Mouse (Mus musculus) forebrain, embryonic 10.5 days (tissue): ENCODE measurements around the gene Acvrl1. TPM values are rescaled to one million over a fixed set of nuclear protein-coding genes. Genes with fewer than 3 reads are reported as not detected.

ENCODE experiments used
- DNase-seq: peaks from one replicate; pipeline ENCODE4 v3.0.0-alpha.2; 2017; ENCODE audit warnings: low spot score; ENCODE audit errors: extremely low spot score
- H3K27ac ChIP-seq: fragments of 300-500 bp; sonication (generic); 2 replicates; pipeline ENCODE4 v1.5.1; 2016; ENCODE audit warnings: mild to moderate bottlenecking
- H3K27me3 ChIP-seq: fragments of 300-500 bp; sonication (generic); 2 replicates; pipeline ENCODE4 v1.6.1; 2016; ENCODE audit warnings: mild to moderate bottlenecking; ENCODE audit not compliant: poor library complexity, severe bottlenecking
- H3K36me3 ChIP-seq: fragments of 300-500 bp; sonication (generic); replicated peaks from 2 replicates; pipeline ENCODE4 v1.6.1; 2016; ENCODE audit warnings: mild to moderate bottlenecking, moderate library complexity
- H3K4me1 ChIP-seq: fragments of 300-500 bp; sonication (generic); 2 replicates; pipeline ENCODE4 v1.6.1; 2016
- H3K4me3 ChIP-seq: fragments of 300-500 bp; sonication (generic); 2 replicates; pipeline ENCODE4 v1.5.1; 2016; ENCODE audit warnings: mild to moderate bottlenecking, moderate library complexity
- H3K9me3 ChIP-seq: fragments of 300-500 bp; sonication (generic); 2 replicates; pipeline ENCODE4 v1.6.1; 2016; ENCODE audit warnings: mild to moderate bottlenecking, moderate library complexity
- WGBS: fragments of 180-500 bp; shearing (Covaris S2); methylation state at CpG from one replicate; pipeline ENCODE4 v1.1.7; 2016; 5-methylcytosine and 5-hydroxymethylcytosine counted together
- polyA plus RNA-seq: library from polyadenylated mRNA; unstranded; fragments of >200 nt; fragmentation: Nextera tagmentation; extraction: Ambion mirVana; gene quantifications from 2 replicates; pipeline ENCODE4 v1.2.1, GENCODE M21; 2016

Gene Acvrl1
- polyA plus RNA-seq, 1 experiment from 2014 or later: 8.0 TPM

DNA sequence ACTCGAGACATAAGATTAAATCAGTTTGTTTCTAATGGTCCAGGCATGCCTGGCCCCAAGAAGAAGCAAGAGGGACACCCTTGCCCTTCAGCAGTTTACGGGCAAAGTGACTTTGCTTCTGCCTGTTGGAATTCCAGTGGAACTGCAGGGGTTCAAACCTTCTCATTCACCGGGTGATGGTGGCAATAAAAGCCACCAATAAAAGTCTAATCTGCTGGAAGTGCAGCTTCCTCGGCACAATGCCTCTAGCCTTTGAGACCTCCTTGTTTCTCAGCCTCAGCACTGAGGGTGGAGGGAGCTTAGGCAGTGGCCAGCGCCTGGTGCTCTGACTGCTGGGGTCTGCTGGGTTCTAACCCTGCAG is 52.8 kb downstream of the Acvrl1 start:
- H3K27me3 ChIP-seq: no peaks in the 10 kb centered on the region
- peaks cover 32% of the 10 kb centered on the region for H3K36me3 ChIP-seq
- H3K9me3 ChIP-seq: no peaks in the 10 kb centered on the region; the same call in 1 of the 2 replicates
- no peak overlapping the region for H3K4me3 ChIP-seq
- H3K27ac ChIP-seq: peak overlapping the region; percentile 72
- no peak for DNase-seq
- WGBS: 16% methylated on average over 5 of the region's 5 CpGs
- peaks cover 59% of the 10 kb centered on the region for H3K4me1 ChIP-seq

DNA sequence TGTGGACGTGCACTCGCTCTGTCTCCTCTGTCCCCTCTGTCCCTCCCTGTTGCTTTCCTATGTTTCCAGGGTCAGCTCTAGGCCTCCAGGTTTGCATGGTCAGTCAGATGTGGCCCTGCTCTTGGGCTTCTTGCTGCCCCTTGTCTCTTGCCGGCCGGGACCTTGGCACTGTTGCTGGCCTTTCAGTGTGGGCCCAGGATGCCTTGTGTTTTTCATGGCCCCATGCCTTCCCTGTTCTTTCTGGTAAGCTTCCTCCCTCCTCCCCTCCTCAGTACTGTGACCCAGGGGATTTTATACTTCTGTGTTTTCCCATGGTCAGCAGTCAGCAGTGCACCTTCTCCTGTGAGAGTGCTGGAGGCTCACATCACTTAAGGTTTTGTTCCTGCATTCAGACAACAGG is 53.2 kb downstream of the Acvrl1 start:
- Histone ChIP-seq H3K9me3 (no peaks in the 10 kb centered on the region; the same call in 1 of the 2 replicates), H3K36me3 (peaks cover 36% of the 10 kb centered on the region), H3K4me3 (no peak overlapping the region), H3K27me3 (no peaks in the 10 kb centered on the region), H3K4me1 (peaks cover 55% of the 10 kb centered on the region), H3K27ac (peak overlapping the region; percentile 72)
- DNase-seq: no peak
- WGBS: 17% methylated on average over 4 of the region's 4 CpGs

DNA sequence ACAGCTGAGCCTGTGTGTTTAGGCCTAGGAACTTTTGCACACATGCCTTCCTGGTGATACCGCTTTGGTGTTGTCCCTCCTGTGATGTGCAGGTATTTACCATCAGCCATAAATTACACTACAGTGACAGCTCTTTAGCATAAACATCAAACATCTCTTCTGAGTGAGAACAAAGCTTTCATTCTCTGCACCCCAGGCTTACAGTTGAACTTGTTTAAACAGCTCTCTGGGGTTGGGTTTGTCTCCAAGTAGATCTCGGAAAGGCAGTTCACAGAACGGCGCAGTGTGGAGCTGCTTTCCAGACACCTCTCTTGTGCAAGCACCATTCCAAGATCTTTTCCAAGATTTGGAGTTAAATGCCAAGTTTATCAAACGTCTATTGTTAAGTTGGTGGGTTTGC is 54.4 kb downstream of the Acvrl1 start:
- no peaks in the 10 kb centered on the region; the same call in 1 of the 2 replicates for H3K9me3 ChIP-seq
- peaks cover 36% of the 10 kb centered on the region for H3K36me3 ChIP-seq
- WGBS: 87% methylated on average over 5 of the region's 5 CpGs
- no peaks in the 10 kb centered on the region for H3K27me3 ChIP-seq
- no peak overlapping the region for H3K27ac ChIP-seq
- H3K4me1 ChIP-seq: peaks cover 44% of the 10 kb centered on the region
- no peak for DNase-seq
- no peak overlapping the region for H3K4me3 ChIP-seq

DNA sequence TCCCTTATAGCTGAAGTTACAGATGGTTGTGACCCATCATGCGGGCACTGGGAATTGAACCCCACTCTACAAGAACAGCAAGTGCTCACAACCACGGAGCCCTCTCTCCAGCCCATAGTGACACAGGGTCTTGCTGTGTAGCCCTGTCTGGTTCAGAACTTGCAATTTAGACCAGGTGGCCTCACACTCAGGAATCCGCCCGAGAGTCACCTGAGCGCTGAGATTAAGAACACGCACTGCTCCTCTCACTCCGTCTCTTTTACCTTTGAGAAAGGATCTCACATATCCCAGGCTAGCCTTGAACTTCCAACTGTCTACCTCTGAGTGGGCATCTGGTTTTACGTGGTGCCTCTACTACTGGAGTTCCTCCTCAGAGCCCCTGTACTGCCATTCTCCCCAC is 56.0 kb downstream of the Acvrl1 start:
- Histone ChIP-seq H3K36me3 (peaks cover 36% of the 10 kb centered on the region), H3K4me1 (peaks cover 31% of the 10 kb centered on the region), H3K27me3 (no peaks in the 10 kb centered on the region), H3K9me3 (no peaks in the 10 kb centered on the region; the same call in 1 of the 2 replicates), H3K4me3 (no peak overlapping the region), H3K27ac (no peak overlapping the region)
- WGBS: 98% methylated on average over 8 of the region's 8 CpGs
- DNase-seq: no peak

DNA sequence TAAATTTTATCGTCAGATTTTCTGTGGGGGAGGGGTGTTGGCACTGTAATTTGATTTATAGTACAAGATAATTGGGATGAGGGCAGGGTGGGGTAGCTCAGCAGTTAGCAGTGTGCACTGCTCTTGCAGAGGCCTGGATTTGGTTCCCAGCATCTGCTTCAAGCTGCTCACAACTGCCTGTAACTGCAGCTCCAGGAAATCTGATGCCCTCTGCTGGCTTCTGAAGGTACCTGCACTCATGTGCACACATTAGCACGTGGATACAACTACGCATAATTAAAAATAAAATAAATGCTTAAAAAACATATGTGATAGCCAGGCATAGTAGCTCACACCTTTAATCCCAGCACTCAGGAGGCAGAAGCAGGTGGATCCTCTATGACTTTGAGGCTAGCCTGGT is 57.2 kb downstream of the Acvrl1 start:
- DNase-seq: no peak
- H3K27me3 ChIP-seq: no peaks in the 10 kb centered on the region
- H3K9me3 ChIP-seq: no peaks in the 10 kb centered on the region; the same call in 1 of the 2 replicates
- H3K4me3 ChIP-seq: no peak overlapping the region
- WGBS: 98% methylated on average over 3 of the region's 3 CpGs
- H3K4me1 ChIP-seq: peaks cover 36% of the 10 kb centered on the region
- peaks cover 36% of the 10 kb centered on the region for H3K36me3 ChIP-seq
- no peak overlapping the region for H3K27ac ChIP-seq

DNA sequence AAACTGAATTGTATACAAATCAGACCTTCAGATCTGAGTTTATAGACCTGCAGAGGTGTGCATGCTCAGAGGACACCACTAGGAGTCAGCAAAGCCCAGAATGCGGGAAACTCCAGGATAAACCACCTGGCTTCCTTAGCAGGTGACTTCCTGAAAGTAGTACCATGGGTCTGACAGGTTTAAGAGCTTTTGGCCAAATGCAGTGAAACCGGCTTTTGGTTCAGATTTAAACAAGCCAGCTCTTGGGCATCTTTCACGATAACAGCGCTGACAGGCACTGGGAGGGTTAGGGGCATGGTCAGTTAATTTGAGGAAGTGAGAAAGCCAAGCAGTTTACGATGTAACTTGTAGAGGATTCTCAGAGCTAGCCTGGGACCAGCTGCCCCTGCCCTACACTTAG is 59.6 kb downstream of the Acvrl1 start:
- Histone ChIP-seq H3K27me3 (no peaks in the 10 kb centered on the region), H3K4me3 (no peak overlapping the region), H3K36me3 (peaks cover 34% of the 10 kb centered on the region), H3K27ac (no peak overlapping the region), H3K4me1 (peaks cover 39% of the 10 kb centered on the region), H3K9me3 (no peaks in the 10 kb centered on the region; the same call in 1 of the 2 replicates)
- no peak for DNase-seq
- WGBS: 84% methylated on average over 5 of the region's 5 CpGs

DNA sequence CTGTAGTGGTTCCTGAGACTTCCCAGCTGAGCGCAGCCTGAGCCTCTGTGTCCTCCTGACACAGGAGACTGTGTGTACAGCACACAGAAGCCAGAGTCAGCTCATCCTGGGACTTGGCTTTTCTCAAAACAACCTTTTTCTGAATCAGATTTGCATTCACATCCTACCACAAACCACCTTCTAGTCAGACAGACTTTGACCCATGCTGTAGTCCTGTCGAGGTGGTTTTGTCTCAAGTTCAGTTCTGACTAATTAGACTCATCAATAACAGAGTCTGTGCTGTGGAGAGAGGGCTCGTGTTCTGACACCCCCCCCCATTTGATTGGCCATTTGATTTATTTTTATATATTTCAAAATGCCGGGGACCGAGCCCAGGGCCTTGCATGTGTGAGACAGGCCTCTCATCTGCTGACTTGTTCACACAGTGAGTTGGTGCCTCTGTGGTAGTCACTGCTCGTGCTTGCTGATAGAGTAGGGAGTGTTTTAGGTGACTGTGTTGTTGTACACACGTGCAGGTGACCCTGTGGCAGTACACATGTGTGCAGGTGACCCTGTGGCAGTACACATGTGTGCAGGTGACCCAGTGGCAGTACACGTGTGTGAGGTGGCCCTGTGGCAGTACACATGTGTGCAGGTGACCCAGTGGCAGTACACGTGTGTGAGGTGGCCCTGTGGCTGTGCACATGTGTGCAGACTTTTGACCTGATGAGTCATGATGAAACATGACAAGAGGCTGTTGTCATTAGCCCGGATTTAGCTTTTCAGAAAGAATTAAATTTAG is 61.8 kb downstream of the Acvrl1 start:
- H3K27ac ChIP-seq: no peak overlapping the region
- H3K4me1 ChIP-seq: peaks cover 42% of the 10 kb centered on the region
- 85% methylated on average over 10 of the region's 10 CpGs for WGBS
- H3K36me3 ChIP-seq: peaks cover 29% of the 10 kb centered on the region
- DNase-seq: no peak
- H3K27me3 ChIP-seq: no peaks in the 10 kb centered on the region
- peaks cover 1% of the 10 kb centered on the region; the same call in 1 of the 2 replicates for H3K9me3 ChIP-seq
- no peak overlapping the region for H3K4me3 ChIP-seq

DNA sequence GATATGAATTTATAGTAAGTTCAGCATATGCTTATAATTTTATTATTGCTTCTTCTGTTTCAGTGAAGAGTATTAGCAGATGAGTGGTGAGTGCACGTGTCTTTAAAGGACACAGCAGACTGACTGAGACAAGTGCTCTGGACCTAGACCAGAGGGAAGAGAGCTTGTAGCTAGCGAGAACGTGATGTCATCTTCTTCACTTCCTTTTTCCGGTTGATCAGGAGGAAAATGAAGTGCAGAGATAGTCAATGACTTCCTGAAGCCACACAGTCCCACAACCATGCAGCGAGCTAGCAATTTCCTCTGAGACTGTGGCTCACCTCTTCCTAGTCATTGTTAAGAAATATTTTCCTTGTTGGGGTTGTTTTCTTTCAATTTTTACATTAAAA is 62.4 kb downstream of the Acvrl1 start:
- Histone ChIP-seq H3K9me3 (0 out of 2 replicates have a peak, but pooled peaks cover 5% of the 10 kb centered on the region), H3K27me3 (no peaks in the 10 kb centered on the region), H3K4me3 (no peak overlapping the region), H3K27ac (no peak overlapping the region), H3K36me3 (peaks cover 29% of the 10 kb centered on the region), H3K4me1 (peaks cover 42% of the 10 kb centered on the region)
- no peak for DNase-seq
- 82% methylated on average over 5 of the region's 5 CpGs for WGBS

DNA sequence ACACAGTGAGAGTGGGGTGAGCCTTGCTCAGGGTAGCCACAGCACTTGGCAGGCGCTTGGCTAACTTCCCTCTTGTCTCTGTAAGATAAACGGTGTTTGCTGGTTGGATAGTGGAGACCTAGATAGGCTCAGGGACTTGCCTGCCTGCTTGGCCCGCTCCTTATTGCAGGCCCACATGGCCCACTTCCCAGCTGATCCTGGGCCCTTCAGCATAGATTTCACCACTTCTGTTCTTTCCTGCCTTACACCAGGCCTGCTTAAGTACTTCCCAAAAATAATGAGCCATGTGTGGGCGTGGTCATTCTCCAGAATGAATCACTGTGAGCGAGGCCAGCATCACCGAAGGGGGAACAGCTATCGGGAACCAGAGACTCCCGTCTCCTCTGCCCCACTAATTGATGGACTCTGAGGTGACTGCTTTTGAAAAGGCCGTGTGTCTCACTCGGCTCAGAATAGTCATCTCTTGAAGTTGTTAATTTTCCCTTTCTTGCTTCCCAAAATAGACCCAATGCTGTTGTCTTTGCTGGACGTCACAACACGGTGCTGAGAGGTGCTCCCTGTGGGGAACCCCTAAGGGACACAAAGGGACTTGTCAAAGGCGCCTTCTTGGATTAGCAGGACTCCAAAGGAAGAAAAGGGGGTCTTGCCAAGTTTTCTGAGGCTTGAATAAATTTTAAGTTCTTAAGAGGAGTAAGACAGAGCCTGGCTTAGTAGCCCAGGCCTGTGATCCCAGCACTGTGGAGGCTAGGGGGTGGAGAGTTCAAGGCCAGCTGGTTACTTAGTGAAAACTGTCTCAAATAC is 63.3 kb downstream of the Acvrl1 start:
- DNase-seq: peak; percentile 69
- peak overlapping the region; percentile 73 for H3K27ac ChIP-seq
- H3K4me1 ChIP-seq: peaks cover 42% of the 10 kb centered on the region
- peak overlapping the region; percentile 18; the same call in 1 of the 2 replicates for H3K4me3 ChIP-seq
- 21% methylated on average over 13 of the region's 13 CpGs for WGBS
- H3K27me3 ChIP-seq: no peaks in the 10 kb centered on the region
- H3K36me3 ChIP-seq: peaks cover 31% of the 10 kb centered on the region
- 0 out of 2 replicates have a peak, but pooled peaks cover 5% of the 10 kb centered on the region for H3K9me3 ChIP-seq

DNA sequence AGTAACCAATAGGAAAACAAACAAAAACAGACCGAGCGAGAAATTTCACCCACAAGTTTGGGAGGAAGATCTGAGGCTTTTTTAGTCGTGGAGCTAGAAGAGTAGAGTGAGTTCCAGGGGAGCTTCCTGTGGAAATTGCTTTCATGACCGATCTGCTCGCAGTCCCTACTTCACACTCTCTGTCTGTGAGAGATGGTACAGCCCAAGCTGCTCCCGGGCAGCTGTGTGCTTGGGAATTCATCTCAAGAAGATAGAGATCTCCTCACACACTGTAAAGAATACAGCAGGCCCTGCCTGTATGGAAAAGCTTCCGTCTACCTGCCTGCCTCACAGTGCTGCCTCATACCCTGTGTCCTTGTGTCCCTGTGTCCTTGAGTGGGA is 63.9 kb downstream of the Acvrl1 start:
- Histone ChIP-seq H3K4me1 (peaks cover 42% of the 10 kb centered on the region), H3K36me3 (peaks cover 37% of the 10 kb centered on the region), H3K27ac (peak overlapping the region; percentile 73; the same call in 1 of the 2 replicates), H3K27me3 (no peaks in the 10 kb centered on the region), H3K9me3 (0 out of 2 replicates have a peak, but pooled peaks cover 5% of the 10 kb centered on the region), H3K4me3 (no peak overlapping the region)
- no peak for DNase-seq
- 50% methylated on average over 7 of the region's 7 CpGs for whole genome bisulfite sequencing

DNA sequence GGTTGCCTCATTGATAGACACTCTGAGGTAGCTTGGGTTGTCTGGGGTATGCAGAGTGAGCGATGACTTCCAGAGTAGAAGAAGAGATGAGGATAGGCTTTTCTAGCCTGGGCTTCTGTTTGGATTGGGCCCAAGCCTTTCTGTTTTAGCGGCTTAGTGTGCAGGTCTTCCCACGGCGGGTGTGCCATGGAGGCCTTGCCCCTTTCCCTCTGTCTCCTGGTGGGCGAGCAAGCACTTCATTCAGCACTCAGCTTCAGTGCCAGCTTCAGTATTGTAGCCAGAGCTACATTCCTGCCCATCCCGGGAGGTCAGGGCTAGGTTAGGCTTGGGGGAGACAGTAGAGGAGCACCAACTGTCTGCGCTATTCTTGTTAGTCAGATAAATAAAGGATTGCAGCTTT is 64.3 kb downstream of the Acvrl1 start:
- H3K27ac ChIP-seq: peak overlapping the region; percentile 73; the same call in 1 of the 2 replicates
- H3K9me3 ChIP-seq: 0 out of 2 replicates have a peak, but pooled peaks cover 5% of the 10 kb centered on the region
- H3K4me3 ChIP-seq: no peak overlapping the region
- WGBS: 91% methylated on average over 7 of the region's 7 CpGs
- DNase-seq: no peak
- no peaks in the 10 kb centered on the region for H3K27me3 ChIP-seq
- peaks cover 42% of the 10 kb centered on the region for H3K4me1 ChIP-seq
- H3K36me3 ChIP-seq: peaks cover 41% of the 10 kb centered on the region

DNA sequence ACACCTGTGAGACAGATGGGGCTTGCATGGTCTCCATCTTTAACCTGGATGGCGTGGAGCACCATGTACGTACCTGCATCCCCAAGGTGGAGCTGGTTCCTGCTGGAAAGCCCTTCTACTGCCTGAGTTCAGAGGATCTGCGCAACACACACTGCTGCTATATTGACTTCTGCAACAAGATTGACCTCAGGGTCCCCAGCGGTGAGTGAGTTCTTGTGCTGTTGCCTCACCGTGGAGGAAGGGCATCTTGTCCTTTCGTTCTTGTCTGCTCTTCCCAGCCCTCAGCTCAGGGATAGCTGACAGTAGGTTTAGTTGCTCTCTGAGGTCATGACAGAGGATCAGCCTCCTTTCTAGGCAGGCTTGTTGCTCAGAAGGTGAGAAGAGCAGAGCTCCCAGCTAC is 65.6 kb downstream of the Acvrl1 start:
- no peaks in the 10 kb centered on the region for H3K27me3 ChIP-seq
- H3K9me3 ChIP-seq: 0 out of 2 replicates have a peak, but pooled peaks cover 5% of the 10 kb centered on the region
- H3K27ac ChIP-seq: no peak overlapping the region
- whole genome bisulfite sequencing: 93% methylated on average over 6 of the region's 6 CpGs
- no peak for DNase-seq
- H3K36me3 ChIP-seq: peaks cover 54% of the 10 kb centered on the region
- no peak overlapping the region for H3K4me3 ChIP-seq
- peaks cover 42% of the 10 kb centered on the region for H3K4me1 ChIP-seq
